8 mouse cellular contexts compared by ENCODE assay signal in genomic region chr7:43894836-43895235, GRCm38 (mm10). TPM values are rescaled to one million over a fixed set of nuclear protein-coding genes. Genes with fewer than 3 reads are reported as not detected.
DNase-seq lines count a peak whose midpoint lies in the region; ATAC-seq lines count a peak whose summit lies in the region.

No protein-coding gene starts in this region.

- 7% methylated on average over 1 of the region's 1 CpGs for WGBS in hindbrain, embryonic 16.5 days

- no peak overlapping the region for H3K4me2 ChIP-seq in hindbrain, embryonic 16.5 days (ENCODE audit: low read length)

- peak; percentile 54 for DNase-seq in T-cell, adult 2 months (ENCODE audit: low spot score)
- peak; percentile 64 to 78 for DNase-seq in cerebellum, postnatal 36 days
- peak; percentile 81 for DNase-seq in gastrocnemius, adult 18-20 months (ENCODE audit: low spot score)
- DNase-seq in layer of hippocampus, postnatal 36 days = peak; percentile 81 to 87
- DNase-seq in lung, postnatal 36 days = peak; percentile 91
- DNase-seq in retina, postnatal 7 days (ENCODE audit: low read depth, low spot score) = peak; percentile 81
- peak; percentile 75 for DNase-seq in thymus, postnatal 4 days

- H3K36me3 ChIP-seq in hindbrain, embryonic 16.5 days (ENCODE audit: control insufficient read depth, insufficient read depth, low read length) = no peaks in the 10 kb centered on the region

- peak; percentile 99 for ATAC-seq in hindbrain, embryonic 16.5 days

- no peaks in the 10 kb centered on the region for H3K27me3 ChIP-seq in hindbrain, embryonic 16.5 days (replicated peaks; ENCODE audit: control insufficient read depth, insufficient read depth, low read length)

- no peaks in the 10 kb centered on the region for H3K9me3 ChIP-seq in hindbrain, embryonic 16.5 days (ENCODE audit: control insufficient read depth, low read length)

- H3K27ac ChIP-seq in hindbrain, embryonic 16.5 days (ENCODE audit: low read depth, low read length) = no peak overlapping the region

- no peaks in the 10 kb centered on the region for H3K4me1 ChIP-seq in hindbrain, embryonic 16.5 days (ENCODE audit: control insufficient read depth, insufficient read depth, low read depth, low read length)

- H3K4me3 ChIP-seq in hindbrain, embryonic 16.5 days (ENCODE audit: low read length) = no peak overlapping the region

- H3K9ac ChIP-seq in hindbrain, embryonic 16.5 days (ENCODE audit: low read depth, low read length) = no peak overlapping the region

RNA-seq across cellular contexts. Expression of gene Klk4, which starts 13.9 kb away (rescaled TPM):
- total RNA-seq in gastrocnemius, adult 18-20 months (2021) = not detected
- polyA plus RNA-seq in hindbrain, embryonic 16.5 days (2015; fragmentation: Nextera tagmentation; extraction: Ambion mirVana) = 4.4 and 4.5 TPM in 2 replicates
- not detected for total RNA-seq in layer of hippocampus, postnatal 36 days (2021)

RNA-seq across cellular contexts. Expression of gene Klk15, which starts 38.7 kb away (rescaled TPM):
- total RNA-seq in gastrocnemius, adult 18-20 months (2021) = not detected
- polyA plus RNA-seq in hindbrain, embryonic 16.5 days (2015; fragmentation: Nextera tagmentation; extraction: Ambion mirVana) = not detected in 2 replicates
- not detected for total RNA-seq in layer of hippocampus, postnatal 36 days (2021)

RNA-seq across cellular contexts. Expression of gene Klk5, which starts 53.1 kb away (rescaled TPM):
- not detected for total RNA-seq in gastrocnemius, adult 18-20 months (2021)
- not detected in 2 replicates for polyA plus RNA-seq in hindbrain, embryonic 16.5 days (2015; fragmentation: Nextera tagmentation; extraction: Ambion mirVana)
- total RNA-seq in layer of hippocampus, postnatal 36 days (2021) = not detected

RNA-seq across cellular contexts. Expression of gene Klk1b8, which starts 55.6 kb away (rescaled TPM):
- not detected for total RNA-seq in gastrocnemius, adult 18-20 months (2021)
- not detected in 2 replicates for polyA plus RNA-seq in hindbrain, embryonic 16.5 days (2015; fragmentation: Nextera tagmentation; extraction: Ambion mirVana)
- total RNA-seq in layer of hippocampus, postnatal 36 days (2021) = not detected
